Mouse (Mus musculus): ENCODE data around the gene Pbx1. TPM values are rescaled to one million over a fixed set of nuclear protein-coding genes. Genes with fewer than 3 reads are reported as not detected.

Pbx1 gene
- total RNA-seq, 2 experiments from 2014 or later, result 137 to 149 TPM

DNA sequence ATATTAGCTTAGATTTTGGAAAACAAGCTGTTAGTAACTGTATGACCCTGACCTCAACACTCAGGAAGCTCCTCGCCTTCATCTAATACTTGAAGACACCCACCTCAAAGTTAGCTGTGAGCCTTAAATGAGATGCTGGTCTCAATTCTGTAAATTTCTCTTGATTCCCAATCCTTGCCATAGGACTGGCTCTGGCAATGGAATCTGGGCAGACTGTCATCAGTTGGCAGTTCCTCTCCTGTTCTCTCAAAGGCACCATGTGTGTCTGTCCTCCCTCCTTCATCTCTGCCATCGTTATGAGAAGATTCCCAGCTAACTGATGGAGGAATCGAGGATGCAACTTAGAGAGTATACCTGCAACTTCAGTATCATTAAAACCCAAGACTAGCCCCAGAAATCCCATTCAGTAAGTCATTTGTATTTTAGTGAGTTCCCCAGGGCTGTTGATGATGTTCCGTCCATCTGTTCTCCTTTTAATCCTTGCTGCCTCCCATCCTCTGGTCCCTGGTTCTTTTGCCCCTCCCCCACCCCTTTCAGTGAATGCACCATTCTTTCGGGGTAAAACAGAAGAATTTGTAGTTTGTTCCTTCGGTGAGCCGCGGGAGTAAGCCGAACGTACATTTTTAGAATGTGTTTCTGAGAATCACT lies 353.2 kb downstream of the Pbx1 start:
- intact Hi-C loops (cut with DNase I), result no loop called here
- no peak for DNase-seq (ENCODE audit: low spot score in 2 of 2)

DNA sequence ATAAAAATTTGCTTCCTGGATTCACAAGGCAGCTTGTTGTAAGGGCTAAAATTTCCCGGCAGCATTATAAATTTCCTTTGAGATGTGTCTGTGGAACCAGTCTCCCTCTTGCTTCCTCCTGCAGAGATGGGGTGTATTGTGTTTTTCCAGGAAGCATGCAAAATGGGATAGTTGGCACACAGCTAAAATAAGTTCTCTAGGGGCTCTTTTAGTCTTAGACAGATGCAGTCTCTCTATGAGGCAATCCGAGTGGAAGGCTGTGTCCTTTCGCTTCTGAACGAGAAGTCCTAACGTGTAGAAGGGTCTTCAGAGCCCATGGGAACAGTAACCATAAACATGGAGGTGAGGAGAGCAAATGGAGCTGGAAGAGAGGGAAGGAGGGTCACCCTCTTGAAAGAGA lies 360.1 kb downstream of the Pbx1 start:
- no peak for DNase-seq (ENCODE audit: low spot score in 2 of 2)
- intact Hi-C loops (cut with DNase I), result no loop called here

DNA sequence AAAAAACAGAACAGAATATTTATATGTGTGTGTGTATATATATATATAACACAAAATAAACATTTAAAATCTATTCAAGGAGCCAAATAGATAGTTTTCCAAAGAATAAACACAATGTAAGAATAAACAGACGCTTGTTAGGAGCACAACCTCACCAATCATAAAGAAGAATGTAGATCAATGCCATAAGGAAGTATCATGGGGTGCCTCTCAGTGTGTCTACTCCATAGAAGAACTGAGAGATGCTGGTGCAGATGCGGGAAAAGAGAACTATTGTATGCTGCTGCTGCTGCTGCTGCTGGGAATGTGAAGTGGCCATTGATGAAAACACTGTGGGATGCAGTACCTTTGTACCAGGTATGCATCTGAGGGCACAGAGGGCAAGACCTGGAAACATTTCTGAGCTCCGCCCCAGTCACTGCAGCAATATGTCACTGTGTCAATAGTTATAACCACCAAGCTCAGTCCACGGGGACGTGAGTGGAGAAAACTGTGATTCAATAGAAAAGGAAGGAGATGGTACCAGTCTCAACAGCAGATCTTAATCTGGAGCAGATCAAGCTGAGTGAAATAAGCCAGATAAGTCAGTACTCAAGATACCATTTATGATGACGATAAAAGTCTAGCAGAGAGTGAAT lies 361.7 kb downstream of the Pbx1 start:
- no peak for DNase-seq (ENCODE audit: low spot score in 2 of 2)
- intact Hi-C loops (cut with DNase I), result no loop called here

DNA sequence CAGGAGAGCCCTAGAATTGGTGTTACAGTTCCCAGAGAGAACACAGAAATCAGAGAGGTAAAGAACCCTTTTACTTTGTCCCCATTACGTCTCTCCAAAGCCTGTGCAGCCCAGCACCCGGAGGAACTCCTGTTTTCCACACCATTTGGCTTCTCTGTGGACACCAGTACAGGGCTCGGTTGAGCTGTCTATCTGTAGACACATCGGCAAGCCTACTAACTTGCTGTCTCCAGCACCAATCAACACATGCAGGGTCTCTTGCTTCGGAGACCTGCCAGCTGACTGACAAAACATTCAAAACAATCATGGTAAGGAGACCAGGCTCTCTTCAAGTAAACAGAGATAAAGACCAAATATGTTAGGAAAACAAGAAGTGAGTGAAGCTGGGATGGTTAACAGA lies 362.3 kb downstream of the Pbx1 start:
- no peak for DNase-seq (ENCODE audit: low spot score in 2 of 2)
- intact Hi-C loops (cut with DNase I), result loop anchor here (10.0 kb wide), 1 partner anchor 125 kb away; no protein-coding TSS in a partner anchor
